Mouse (Mus musculus) cerebral cortex, adult 2 months (tissue): Measurements from ENCODE around the gene Gm43517.

Experiments used
- WGBS: fragments of 180-500 bp; shearing (Covaris S2); methylation state at CpG from one replicate; pipeline ENCODE4 v1.1.7; 2018; 5-methylcytosine and 5-hydroxymethylcytosine counted together

The Gm43517 gene

DNA sequence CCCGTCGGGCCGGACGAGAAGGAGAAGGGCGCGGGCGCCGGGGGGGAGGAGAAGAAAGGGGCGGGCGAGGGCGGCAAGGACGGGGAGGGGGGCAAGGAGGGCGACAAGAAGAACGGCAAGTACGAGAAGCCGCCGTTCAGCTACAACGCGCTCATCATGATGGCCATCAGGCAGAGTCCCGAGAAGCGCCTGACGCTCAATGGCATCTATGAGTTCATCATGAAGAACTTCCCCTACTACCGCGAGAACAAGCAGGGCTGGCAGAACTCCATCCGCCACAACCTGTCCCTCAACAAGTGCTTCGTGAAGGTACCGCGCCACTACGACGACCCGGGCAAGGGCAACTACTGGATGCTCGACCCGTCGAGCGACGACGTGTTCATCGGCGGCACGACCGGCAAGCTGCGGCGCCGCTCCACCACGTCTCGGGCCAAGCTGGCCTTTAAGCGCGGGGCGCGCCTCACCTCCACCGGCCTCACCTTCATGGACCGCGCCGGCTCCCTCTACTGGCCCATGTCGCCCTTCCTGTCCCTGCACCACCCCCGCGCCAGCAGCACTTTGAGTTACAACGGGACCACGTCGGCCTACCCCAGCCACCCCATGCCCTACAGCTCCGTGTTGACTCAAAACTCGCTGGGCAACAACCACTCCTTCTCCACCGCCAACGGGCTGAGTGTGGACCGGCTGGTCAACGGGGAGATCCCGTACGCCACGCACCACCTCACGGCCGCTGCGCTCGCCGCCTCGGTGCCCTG lies at the start of gene Gm43517:
Gene Gm43517 (plus strand): TSS at position 299 of the 755 bp plus-strand sequence.
- WGBS: 2% methylated on average over 66 of the region's 75 CpGs

DNA sequence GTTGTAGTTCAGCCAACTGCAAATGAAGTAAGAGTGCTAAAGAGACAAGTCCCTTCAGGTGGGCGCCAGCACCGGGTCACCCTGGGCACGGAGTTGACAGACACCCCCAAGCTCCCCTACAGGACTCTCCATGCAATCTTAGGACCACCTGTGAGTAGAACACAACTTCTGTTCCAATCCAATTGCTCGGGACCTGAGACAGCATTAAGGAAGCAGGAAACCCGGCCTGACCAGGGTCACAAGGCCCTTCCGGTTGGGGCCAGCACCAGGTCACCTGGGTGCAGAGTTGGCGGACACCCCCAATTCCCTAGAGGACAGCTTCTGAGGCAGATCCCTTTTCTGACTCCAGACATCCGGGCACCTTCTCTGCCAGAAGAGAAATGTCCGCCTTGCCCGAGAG lies 35.3 kb upstream of the Gm43517 start:
- 89% methylated on average over 10 of the region's 10 CpGs for WGBS

DNA sequence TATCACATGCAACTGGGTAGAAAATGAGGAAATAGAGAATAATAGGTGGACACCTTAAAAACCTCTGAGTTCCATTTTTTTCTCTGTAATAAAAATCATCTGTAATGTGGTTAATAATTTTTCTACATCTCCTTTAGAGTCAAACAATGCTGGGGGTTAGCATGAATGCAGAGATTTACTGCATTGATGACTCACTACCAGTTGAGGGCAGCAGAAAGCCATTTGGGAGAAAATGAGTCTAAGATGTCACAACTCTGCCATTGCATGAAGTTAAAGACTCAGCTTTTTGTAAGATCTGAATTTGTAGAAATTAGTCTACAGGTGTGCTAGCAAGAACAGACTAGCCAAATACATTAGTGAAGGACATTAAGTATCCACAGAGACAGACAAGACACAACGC lies 16.0 kb upstream of the Gm43517 start:
- 49% methylated on average over 1 of the region's 1 CpGs for WGBS

DNA sequence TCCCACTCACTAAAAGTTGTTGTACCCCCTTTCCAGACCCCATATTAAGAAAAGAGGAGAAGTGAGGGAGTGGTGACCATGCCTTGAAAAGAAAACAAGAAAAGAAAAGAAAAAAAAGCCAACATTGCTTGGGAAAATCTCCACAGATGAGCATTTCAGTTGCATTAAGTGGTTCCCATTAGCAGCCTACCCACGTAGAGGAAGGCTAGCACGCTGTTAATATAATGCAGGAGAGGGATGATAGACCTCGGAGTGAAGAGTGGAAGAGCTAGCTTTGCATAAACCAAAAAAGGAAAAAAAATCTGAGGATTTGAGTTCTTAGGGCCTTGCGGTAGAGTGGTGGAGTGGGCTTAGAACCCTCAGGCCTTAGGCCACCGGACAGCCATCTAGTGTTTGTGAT lies 11.8 kb upstream of the Gm43517 start:
- 33% methylated on average over 5 of the region's 5 CpGs for WGBS

DNA sequence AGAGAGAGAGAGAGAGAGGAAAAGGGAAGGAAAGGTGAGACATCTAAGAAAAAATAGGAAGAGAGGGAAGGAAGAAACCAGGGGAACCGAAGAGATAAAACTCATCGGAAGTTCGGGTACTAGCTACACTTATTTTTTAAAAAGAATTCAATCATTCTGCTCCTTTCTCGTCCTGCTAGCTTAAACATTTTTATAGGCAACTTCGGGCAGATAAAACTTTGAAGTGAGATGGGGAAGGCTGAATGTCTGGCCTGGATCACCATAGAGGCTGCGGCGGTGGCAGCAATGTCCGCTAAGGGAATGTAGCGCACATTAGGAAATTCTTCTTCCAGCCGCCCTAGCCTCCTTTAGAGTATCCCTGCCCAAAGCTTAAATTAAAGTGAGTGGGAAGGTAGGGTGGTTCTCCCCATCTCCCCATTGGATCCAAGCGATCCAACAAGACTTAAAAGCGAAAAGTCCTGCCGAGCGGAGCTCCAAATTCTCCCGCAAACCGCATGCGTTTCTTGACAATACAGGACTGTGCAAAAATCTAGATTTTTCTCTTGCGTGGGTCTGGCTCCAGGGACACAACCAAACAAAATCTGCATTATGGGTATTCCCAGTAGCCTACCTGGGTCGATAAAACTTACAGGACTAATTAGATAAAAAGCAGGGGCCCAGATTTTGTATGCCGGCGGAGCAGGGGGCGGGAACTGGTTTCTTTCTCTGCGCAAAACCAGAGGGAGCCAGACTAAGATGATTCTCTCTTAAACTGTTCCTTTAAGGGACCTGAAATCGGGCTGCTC lies 11.0 kb upstream of the Gm43517 start:
- WGBS: 4% methylated on average over 24 of the region's 24 CpGs

DNA sequence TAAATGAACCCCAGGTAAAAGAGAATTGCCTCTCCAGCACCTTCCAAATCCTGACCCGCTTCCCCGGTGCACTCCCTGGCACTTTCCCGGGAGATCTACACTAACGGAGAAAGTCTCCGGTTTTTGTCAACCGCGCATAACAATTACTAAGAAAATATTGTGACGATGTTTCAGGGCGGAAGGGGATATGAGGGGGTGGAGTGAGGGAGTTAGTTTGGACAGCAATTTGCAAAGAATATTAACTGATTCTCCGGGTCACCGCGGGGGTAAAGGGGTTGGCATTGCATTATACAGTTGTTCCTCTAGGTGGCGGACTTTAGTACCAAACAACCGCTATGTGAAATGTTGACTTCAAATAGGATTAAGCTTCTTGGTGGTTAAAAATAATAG lies 10.4 kb upstream of the Gm43517 start:
- WGBS: under 1% methylated on average over 14 of the region's 14 CpGs

DNA sequence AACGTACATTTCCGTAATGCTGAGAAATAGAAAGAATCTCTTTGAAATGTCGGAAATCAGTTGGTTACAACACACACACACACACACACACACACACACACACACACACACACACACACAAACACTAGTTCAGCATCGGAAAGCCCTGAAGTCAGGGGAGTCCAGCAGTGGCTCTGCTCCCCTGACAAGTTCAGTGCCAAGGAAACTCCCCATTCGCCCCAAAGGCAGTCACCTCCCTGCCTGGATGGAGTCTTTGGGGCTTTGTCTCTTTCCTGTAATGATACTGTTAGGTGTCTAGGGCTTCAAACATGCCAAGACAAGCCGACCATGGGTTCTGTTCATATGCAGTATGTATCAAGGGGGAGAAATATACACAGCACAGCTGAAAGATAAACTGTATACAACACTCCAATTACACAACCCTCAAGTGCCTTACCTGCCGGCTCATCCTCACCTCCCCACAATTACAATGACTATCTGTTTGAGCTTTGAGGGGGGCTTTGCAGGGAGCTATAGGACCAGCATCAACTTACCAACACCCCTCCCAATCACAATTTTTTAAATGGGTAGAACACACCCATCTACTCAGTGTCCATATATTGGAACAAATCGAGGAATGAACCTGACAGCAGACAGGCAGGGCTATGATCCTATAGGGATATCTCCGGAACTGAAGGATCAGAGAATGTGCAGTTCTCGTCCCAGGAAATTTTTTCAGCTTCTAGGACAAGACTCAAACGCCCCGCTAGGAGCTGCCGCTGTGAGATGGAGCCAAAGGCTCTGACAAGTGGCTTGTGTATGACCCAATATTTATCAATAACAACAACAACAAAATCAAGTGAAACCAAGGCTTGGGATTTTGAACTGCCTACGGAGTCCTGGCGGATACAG lies 9.3 kb upstream of the Gm43517 start:
- WGBS: 12% methylated on average over 15 of the region's 15 CpGs

DNA sequence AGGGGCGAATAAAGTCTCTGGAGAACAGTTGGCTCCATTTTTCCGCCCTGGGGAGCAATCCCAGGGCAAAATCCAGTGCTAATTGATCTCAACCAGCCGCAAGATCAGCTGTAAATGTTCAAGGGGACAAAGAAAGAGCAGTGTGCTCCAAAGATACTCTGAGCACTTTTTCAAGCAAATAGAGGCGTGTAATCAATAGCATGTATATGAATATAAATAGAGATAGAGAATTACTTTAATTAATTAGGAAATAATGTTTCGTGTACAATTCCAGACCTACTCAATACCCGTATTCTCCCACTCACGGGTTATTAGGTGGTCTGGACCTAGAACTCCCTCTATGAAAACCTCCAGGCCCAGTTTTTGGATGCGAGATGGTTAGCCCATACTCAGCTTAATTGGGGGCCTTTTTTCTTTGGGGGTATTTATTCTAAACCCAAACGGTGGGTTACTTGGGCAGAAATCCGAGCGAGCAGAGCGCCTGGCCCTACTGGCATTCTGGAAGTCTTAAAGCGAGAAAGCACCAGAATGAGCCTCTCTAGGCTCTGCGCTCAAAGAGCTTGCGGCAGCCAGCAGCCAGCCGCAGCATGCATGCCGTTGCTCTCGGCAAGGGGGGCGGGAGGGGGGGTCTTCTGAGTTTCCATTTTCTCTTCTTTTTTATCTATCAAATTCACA lies 8.5 kb upstream of the Gm43517 start:
- WGBS: 11% methylated on average over 19 of the region's 19 CpGs

DNA sequence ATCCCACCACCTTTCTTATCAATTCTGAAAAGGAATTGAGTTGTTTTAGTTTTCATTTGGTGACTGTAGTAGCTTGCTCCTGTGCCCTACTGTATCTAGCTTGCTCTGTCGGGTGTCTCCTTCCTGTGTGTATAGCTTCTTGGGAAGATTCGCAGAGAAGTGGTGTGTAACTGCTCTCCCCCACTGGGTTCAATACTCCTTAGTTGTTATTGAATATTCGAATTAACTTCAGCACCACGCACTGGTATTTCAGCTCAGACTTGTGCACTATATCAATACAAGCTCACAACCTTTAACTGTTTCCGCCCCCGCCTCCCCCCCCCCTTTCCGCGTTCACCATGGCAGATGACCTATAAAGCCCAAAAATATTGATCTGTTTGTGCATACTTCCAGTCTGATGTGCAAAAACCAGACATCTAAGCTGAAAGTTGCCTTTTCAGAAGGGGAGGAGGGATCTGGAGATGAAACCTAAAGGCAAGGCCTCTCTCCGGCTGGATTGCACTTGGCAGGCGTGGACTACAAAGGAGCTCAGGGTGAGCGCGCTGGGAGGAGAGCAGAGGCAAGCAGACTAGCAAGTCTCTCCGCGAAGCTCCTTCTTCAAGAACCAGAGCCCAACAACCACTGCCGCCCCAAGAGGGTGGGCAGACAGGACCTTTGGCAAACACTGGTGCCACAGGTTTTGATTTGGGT lies 7.5 kb upstream of the Gm43517 start:
- 6% methylated on average over 15 of the region's 15 CpGs for WGBS

DNA sequence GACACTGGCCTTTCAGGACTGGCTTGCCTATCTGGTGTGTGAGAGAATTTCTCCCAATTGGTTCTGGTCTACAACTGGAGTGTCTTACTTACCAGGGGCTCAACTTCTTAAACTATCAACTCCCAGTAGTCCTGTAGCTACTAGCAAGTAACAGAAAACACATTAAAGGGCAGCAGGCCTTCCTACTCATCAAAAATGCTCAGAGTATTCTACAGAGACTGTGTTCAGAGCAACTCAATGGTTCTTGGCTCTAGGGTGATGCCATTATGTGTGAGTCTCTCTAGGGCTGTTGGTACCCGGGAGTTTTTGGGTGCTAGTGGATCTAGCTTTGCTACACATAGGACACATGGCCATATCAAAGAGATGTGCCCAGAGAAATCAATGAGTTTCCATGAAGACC lies 6.1 kb upstream of the Gm43517 start:
- 12% methylated on average over 1 of the region's 1 CpGs for WGBS

DNA sequence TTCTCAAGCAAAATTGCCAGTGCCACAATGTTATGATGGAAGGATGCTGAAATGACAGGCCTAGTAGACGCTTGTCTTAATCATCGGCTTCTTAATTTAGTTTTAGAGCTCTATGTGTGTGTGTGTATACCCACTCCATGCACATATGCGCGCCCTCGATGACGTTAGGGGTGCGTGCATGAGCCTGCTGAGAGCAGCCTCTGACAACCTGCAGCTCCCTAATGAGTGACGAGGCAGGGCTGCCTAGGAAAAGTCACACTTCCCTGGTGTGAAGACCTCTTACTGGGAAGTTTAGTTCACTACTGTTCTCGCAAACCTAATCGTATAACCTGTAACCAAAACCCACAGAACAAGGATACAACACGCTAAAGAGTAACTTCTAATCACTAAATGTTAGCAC lies 5.5 kb upstream of the Gm43517 start:
- WGBS: 15% methylated on average over 11 of the region's 11 CpGs

DNA sequence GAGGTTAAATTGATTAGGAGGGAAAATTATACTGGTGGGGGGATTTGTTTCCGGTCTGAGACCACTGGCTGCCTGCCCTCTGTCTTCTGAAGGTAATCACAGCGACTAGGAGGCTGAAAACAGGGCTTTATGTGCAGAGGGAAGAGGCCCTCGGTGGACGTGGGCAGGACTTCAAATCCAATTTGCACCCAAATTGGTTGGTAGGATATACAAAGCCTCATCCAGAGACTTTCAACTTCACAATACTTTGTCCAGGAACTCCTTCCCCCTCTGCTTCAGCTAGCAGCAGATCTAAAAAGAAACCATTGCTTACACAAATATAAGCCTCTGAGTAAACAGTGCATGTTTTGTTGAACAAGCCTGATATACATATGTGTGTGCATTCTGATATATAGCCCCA lies 4.5 kb upstream of the Gm43517 start:
- 8% methylated on average over 4 of the region's 4 CpGs for WGBS

DNA sequence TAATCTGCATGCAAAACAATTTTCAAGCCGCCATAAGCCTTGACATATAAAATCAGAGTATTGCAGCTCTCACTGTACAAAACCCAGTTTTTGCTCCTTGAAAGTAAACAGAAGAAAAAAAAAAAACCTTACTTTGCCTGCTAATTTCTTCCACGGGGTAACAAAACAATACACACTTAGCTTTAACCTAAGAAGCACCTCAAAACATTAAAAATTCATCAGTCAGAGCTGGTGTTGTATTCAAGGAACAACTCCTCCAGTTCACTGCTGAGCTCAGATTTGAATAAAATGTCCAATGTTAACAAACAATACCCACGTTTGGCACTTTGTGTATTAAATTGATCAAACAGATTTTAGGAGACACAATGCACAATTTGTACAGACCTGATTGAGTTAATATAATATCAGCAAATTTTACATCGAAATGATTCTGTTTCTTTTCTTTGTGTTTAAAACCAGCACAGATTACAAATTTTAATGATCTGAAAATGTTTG lies 3.9 kb upstream of the Gm43517 start:
- 11% methylated on average over 4 of the region's 4 CpGs for WGBS

DNA sequence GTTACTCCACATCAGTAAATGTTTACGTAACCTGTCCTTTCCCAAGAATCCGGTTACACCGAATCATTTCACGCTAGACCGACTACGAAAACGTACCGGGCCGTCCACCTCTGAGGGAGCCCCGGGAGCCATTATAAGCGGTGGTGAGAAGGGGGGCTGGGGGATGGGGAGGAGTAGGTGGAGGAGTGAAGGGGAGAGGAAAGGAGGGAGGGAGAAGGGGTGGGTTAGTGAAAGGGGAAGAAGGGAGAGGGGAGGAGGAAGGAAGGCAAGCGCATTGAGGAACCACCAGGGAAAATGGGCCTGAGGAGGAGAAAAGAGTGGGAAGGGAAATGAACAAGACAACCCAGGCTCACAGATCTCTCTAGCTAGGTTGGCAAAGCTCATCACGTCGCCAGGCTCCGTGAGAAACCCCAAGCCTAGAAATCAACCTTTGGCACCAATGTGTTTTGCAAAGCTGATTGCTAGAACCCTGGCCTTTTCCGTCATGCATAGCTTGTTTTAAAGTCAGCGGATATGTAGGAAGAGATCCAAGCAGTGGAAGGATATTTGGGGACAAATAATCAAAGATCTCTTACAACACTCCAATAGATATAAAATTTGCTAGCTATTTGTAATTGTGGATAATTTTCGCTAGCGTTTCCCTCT lies 3.1 kb upstream of the Gm43517 start:
- 12% methylated on average over 19 of the region's 19 CpGs for WGBS

DNA sequence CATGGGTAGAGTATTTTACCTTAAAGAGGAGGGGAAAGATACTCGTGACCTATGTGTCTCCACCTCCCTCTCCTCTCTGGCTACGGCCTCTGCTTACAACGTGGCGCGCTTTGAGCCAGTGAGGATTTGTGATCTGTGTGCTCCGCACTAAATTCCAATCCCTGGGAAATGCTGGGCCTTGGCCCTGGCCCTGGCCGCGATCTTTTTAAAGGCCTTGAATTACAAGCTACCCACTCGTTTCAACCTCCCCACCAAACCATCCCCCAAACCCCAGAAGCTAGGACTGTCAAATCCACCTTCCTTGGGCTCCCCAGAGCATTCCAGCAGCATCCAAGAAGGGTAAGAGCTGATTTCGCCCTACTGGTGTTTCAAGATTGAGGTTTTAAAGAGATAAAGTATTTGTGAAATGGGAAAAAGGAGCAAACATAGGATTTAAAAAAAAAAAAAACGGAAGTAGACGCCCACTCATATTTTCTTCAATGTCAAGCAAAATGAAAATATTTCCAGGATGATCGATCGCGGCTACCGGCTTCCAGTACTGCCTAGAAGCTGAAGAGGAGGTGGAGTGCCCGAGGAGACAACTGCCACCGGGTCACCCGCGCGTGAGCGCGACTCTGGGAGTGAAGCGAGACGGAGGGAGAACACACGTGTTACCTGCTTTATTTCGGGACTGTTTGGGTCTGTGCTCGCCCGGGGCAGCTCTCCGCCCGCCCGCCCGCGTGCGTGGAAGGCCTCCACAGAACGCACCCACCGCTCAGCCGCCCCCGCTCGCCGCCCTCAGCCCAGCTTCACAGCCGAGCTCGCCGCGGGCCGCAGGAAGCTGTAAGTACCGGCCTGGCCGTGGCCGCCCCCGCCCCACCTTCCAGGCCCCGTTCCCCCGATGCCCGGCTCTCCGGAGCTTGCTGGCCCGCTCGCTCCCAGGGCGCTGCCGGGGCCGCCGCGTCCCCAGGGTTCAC lies 2.1 kb upstream of the Gm43517 start, which contains the start of gene Foxg1:
Gene Foxg1 (plus strand): TSS at position 96 of the 956 bp plus-strand sequence.
- 2% methylated on average over 60 of the region's 61 CpGs for WGBS

DNA sequence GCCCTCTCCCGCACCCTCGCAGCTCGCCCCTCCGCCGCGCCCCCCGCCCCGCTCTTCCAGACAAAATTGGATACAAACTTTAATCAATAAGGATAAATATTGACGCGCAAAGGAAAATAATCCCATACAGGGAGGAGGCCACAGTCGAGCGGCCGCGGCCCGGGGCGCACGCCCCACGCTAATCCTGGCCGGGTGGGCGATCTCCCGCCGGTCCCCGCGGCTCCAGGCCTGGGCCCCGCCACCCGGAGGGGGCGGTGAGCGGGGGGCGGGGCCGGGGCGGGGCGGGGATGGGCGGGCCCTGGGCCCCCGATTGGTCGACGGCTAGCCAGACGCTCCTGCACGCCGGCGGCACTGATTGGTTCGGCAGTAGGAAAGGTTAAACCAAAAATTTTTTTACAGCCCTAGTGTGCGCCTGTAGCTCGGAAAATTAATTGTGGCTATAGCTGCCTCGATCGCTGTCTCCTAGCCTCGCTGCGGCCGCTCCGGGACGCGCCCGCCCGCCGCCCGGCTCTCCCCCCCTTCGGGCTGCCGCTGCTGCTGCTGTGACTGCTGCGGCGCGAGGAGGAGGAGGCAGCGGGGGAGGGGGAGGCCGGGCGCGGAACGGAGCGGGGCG lies 1.3 kb upstream of the Gm43517 start:
- under 1% methylated on average over 66 of the region's 67 CpGs for WGBS

DNA sequence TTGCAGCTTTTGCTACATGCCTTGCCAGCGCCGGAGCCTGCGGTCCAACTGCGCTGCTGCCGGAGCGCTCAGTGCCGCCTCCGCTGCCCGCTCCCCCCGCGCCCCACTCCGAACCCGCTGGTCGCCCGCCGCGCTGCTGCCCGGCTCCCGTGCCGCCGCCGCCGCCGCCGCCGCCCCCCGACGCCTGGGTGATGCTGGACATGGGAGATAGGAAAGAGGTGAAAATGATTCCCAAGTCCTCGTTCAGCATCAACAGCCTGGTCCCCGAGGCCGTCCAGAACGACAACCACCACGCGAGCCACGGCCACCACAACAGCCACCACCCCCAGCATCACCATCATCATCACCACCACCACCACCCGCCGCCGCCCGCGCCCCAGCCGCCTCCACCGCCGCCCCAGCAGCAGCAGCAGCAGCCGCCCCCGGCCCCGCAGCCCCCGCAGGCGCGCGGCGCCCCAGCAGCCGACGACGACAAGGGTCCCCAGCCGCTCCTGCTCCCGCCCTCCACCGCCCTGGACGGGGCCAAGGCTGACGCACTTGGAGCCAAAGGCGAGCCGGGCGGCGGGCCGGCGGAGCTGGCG lies 589 bp upstream of the Gm43517 start:
- 2% methylated on average over 63 of the region's 66 CpGs for WGBS

DNA sequence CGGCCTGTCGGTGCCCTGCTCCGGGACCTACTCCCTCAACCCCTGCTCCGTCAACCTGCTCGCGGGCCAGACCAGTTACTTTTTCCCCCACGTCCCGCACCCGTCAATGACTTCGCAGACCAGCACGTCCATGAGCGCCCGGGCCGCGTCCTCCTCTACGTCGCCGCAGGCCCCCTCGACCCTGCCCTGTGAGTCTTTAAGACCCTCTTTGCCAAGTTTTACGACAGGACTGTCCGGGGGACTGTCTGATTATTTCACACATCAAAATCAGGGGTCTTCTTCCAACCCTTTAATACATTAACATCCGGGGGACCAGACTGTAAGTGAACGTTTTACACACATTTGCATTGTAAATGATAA lies 637 bp downstream of the Gm43517 start:
- WGBS: 2% methylated on average over 23 of the region's 23 CpGs
